9 mouse cellular contexts compared by ENCODE assay signal in genomic region chr11:116554171-116554878, GRCm38 (mm10). TPM values are rescaled to one million over a fixed set of nuclear protein-coding genes. Genes with fewer than 3 reads are reported as not detected.
A peak's percentile ranks its signal among the peaks of the same experiment; 100 is the strongest.
DNase-seq lines count a peak whose midpoint lies in the region; ATAC-seq lines count a peak whose summit lies in the region.
"Had no signal": no experiment of that assay in that cellular context is flagged by ENCODE, and none has a peak within 500 bp of the region (broad histone marks: within the 10 kb centered on the region; RNA-seq: fewer than 3 reads in every experiment).

No protein-coding gene starts in this region.

- no peak overlapping the region for H3K27ac ChIP-seq in forebrain, embryonic 16.5 days (ENCODE audit: low read length)
- no peak overlapping the region for H3K27ac ChIP-seq in forebrain, embryonic 13.5 days
- no peak overlapping the region for H3K27ac ChIP-seq in hindbrain, embryonic 11.5 days (ENCODE audit: low read depth, low read length)

- WGBS in forebrain, embryonic 16.5 days, result 47% methylated on average over 12 of the region's 12 CpGs
- 48% methylated on average over 12 of the region's 12 CpGs for WGBS in forebrain, embryonic 13.5 days
- 50% methylated on average over 12 of the region's 12 CpGs for WGBS in hindbrain, embryonic 11.5 days

- no peak overlapping the region for H3K4me3 ChIP-seq in forebrain, embryonic 16.5 days (replicated peaks; ENCODE audit: low read length)
- no peak overlapping the region for H3K4me3 ChIP-seq in forebrain, embryonic 13.5 days
- no peak overlapping the region for H3K4me3 ChIP-seq in hindbrain, embryonic 11.5 days (ENCODE audit: low read depth, low read length)

- H3K4me2 ChIP-seq in forebrain, embryonic 16.5 days (ENCODE audit: low read length), result no peak overlapping the region
- H3K4me2 ChIP-seq in forebrain, embryonic 13.5 days, result no peak overlapping the region
- H3K4me2 ChIP-seq in hindbrain, embryonic 11.5 days (replicated peaks; ENCODE audit: low read depth, low read length), result no peak overlapping the region

- H3K27me3 ChIP-seq in forebrain, embryonic 16.5 days (replicated peaks; ENCODE audit: control insufficient read depth, insufficient read depth, low read length), result no peaks in the 10 kb centered on the region
- no peaks in the 10 kb centered on the region for H3K27me3 ChIP-seq in forebrain, embryonic 13.5 days
- H3K27me3 ChIP-seq in hindbrain, embryonic 11.5 days (ENCODE audit: control insufficient read depth, insufficient read depth, low read length), result no peaks in the 10 kb centered on the region

- peak; percentile 62 for DNase-seq in CD4-positive helper T cell, adult 2 months (ENCODE audit: low read depth, low spot score)
- DNase-seq in cerebellum, postnatal 25 days, result peak; percentile 62 to 68
- DNase-seq in hindbrain, embryonic 11.5 days (ENCODE audit: low spot score), result peak; percentile 72
- peak; percentile 53 for DNase-seq in thymus, postnatal 14 days
- no peak for DNase-seq in right cerebral cortex, adult 18-20 months

- H3K9ac ChIP-seq in forebrain, embryonic 16.5 days (replicated peaks; ENCODE audit: low read depth, low read length), result no peak overlapping the region
- H3K9ac ChIP-seq in forebrain, embryonic 13.5 days, result no peak overlapping the region
- H3K9ac ChIP-seq in hindbrain, embryonic 11.5 days (ENCODE audit: low read depth, low read length), result no peak overlapping the region

- peaks cover 18% of the 10 kb centered on the region for H3K4me1 ChIP-seq in forebrain, embryonic 16.5 days (replicated peaks; ENCODE audit: control insufficient read depth, insufficient read depth, low read length)
- H3K4me1 ChIP-seq in forebrain, embryonic 13.5 days, result peaks cover 20% of the 10 kb centered on the region
- H3K4me1 ChIP-seq in hindbrain, embryonic 11.5 days (replicated peaks; ENCODE audit: control insufficient read depth, insufficient read depth, low read length), result peaks cover 4% of the 10 kb centered on the region; the same call in 1 of the 2 replicates

- no peaks in the 10 kb centered on the region for H3K36me3 ChIP-seq in forebrain, embryonic 16.5 days (ENCODE audit: control insufficient read depth, insufficient read depth)
- H3K36me3 ChIP-seq in forebrain, embryonic 13.5 days (ENCODE audit: poor library complexity, severe bottlenecking), result no peaks in the 10 kb centered on the region
- H3K36me3 ChIP-seq in hindbrain, embryonic 11.5 days (ENCODE audit: control insufficient read depth, insufficient read depth, low read length), result no peaks in the 10 kb centered on the region

- peak; percentile 35 for ATAC-seq in forebrain, embryonic 16.5 days
- ATAC-seq in forebrain, embryonic 13.5 days, result no peak
- ATAC-seq in hindbrain, embryonic 11.5 days (ENCODE audit: low FRiP score), result no peak
- ATAC-seq in megakaryocyte, adult 5-6 weeks (ENCODE audit: poor library complexity, severe bottlenecking), result peak; percentile 72

- H3K9me3 ChIP-seq in forebrain, embryonic 16.5 days (ENCODE audit: control insufficient read depth, low read length), result no peaks in the 10 kb centered on the region
- no peaks in the 10 kb centered on the region for H3K9me3 ChIP-seq in forebrain, embryonic 13.5 days (replicated peaks)
- no peaks in the 10 kb centered on the region for H3K9me3 ChIP-seq in hindbrain, embryonic 11.5 days (ENCODE audit: control insufficient read depth, low read length)

RNA-seq across cellular contexts. Expression of gene Sphk1, which starts 23.6 kb away (rescaled TPM):
- 2.9 and 3.3 TPM in 2 replicates for polyA plus RNA-seq in forebrain, embryonic 16.5 days (2015; fragmentation: Nextera tagmentation; extraction: Ambion mirVana)
- polyA plus RNA-seq in forebrain, embryonic 13.5 days (2015; fragmentation: Nextera tagmentation; extraction: Ambion mirVana), result 0.98 and 2.2 TPM in 2 replicates
- polyA plus RNA-seq in hindbrain, embryonic 11.5 days (2014; fragmentation: Nextera tagmentation; extraction: Ambion mirVana), result 8.1 and 10.0 TPM in 2 replicates
- total RNA-seq in megakaryocyte, adult 5-6 weeks (2015), result 0.60 and 2.2 TPM in 2 replicates
- total RNA-seq in megakaryocyte, adult 5-6 weeks (2017), result 1.7 and 2.1 TPM in 2 replicates

RNA-seq across cellular contexts. Expression of gene Ube2o, which starts 26.9 kb away (rescaled TPM):
- 15.0 and 17.1 TPM in 2 replicates for polyA plus RNA-seq in forebrain, embryonic 16.5 days (2015; fragmentation: Nextera tagmentation; extraction: Ambion mirVana)
- polyA plus RNA-seq in forebrain, embryonic 13.5 days (2015; fragmentation: Nextera tagmentation; extraction: Ambion mirVana), result 11.9 and 12.1 TPM in 2 replicates
- 17.5 and 18.8 TPM in 2 replicates for polyA plus RNA-seq in hindbrain, embryonic 11.5 days (2014; fragmentation: Nextera tagmentation; extraction: Ambion mirVana)
- 2.9 and 6.6 TPM in 2 replicates for total RNA-seq in megakaryocyte, adult 5-6 weeks (2015)
- 4.8 and 7.7 TPM in 2 replicates for total RNA-seq in megakaryocyte, adult 5-6 weeks (2017)

RNA-seq across cellular contexts. Expression of gene Aanat, which starts 31.9 kb away (rescaled TPM):
- 0.27 TPM in 1 of 2 replicates, not detected in the other for polyA plus RNA-seq in forebrain, embryonic 16.5 days (2015; fragmentation: Nextera tagmentation; extraction: Ambion mirVana)
- 0.25 and 0.39 TPM in 2 replicates for polyA plus RNA-seq in forebrain, embryonic 13.5 days (2015; fragmentation: Nextera tagmentation; extraction: Ambion mirVana)
- not detected in 2 replicates for polyA plus RNA-seq in hindbrain, embryonic 11.5 days (2014; fragmentation: Nextera tagmentation; extraction: Ambion mirVana)
- total RNA-seq in megakaryocyte, adult 5-6 weeks (2015), result not detected in 2 replicates
- total RNA-seq in megakaryocyte, adult 5-6 weeks (2017), result not detected in 2 replicates
- polyA plus RNA-seq: stomach, embryonic 16.5 days had no signal

Comparison
In these comparisons a context has a peak if more than half of its experiments do, and no peak if none do; other contexts are left out.
1. ATAC-seq: peak in forebrain, embryonic 16.5 days (single experiment) and megakaryocyte, adult 5-6 weeks (single experiment); none in forebrain, embryonic 13.5 days (single experiment) and hindbrain, embryonic 11.5 days (single experiment).